Mouse (Mus musculus) cerebellum, postnatal 36 days (tissue): ENCODE results near the gene Olfr446.

Source experiments
- DNase-seq, 2 experiments: peaks; one replicate each; pipeline ENCODE4 v3.0.0; 2021 to 2022; ENCODE audit warnings: mixed read lengths in 2 of 2

The Olfr446 gene

GRCm38 (mm10) chr6:42921077-42921476 lies at the start of gene Olfr446:
Gene Olfr446, plus strand, starts transcription at chr6:42921377.
- no peak for DNase-seq

- no peak for DNase-seq
Measured at GRCm38 (mm10) chr6:42876323-42876722, 44.9 kb upstream of the Olfr446 start.

- DNase-seq = no peak
Measured at GRCm38 (mm10) chr6:42890141-42890540, 31.0 kb upstream of the Olfr446 start, which contains the start of gene Olfr448. Gene Olfr448, plus strand, starts transcription at chr6:42890441.

- DNase-seq = no peak
Measured at GRCm38 (mm10) chr6:42900345-42900744, 20.8 kb upstream of the Olfr446 start.

GRCm38 (mm10) chr6:42908578-42908977 lies 12.6 kb upstream of the Olfr446 start, which contains the start of gene Olfr447:
Gene Olfr447, plus strand, starts transcription at chr6:42908878.
- no peak for DNase-seq

GRCm38 (mm10) chr6:42948767-42949166 lies 27.6 kb downstream of the Olfr446 start, which contains the start of gene Olfr444:
Gene Olfr444, plus strand, starts transcription at chr6:42949067.
- no peak for DNase-seq

- no peak for DNase-seq
Measured at GRCm38 (mm10) chr6:42980377-42980776, 59.2 kb downstream of the Olfr446 start.
